Mouse (Mus musculus) liver, embryonic 15.5 days (tissue): ENCODE measurements around the gene 0610040J01Rik. TPM values are rescaled to one million over a fixed set of nuclear protein-coding genes. Genes with fewer than 3 reads are reported as not detected.
A peak's percentile ranks its signal among the peaks of the same experiment; 100 is the strongest.

ENCODE experiments used
- ATAC-seq: fragments of 200-750 bp; cut with Nextera tagmentation; 2 replicates; pipeline ENCODE4 v1.8.0; 2017; ENCODE audit warnings: moderate number of reproducible peaks, mild to moderate bottlenecking, moderate library complexity; ENCODE audit not compliant: insufficient read depth
- H3K27ac ChIP-seq: fragments of 300-500 bp; sonication (generic); replicated peaks from 2 replicates; pipeline ENCODE4 v1.5.1; 2015; ENCODE audit warnings: mild to moderate bottlenecking, inconsistent platforms
- H3K27me3 ChIP-seq: fragments of 300-500 bp; sonication (generic); 2 replicates; pipeline ENCODE4 v1.6.1; 2015; ENCODE audit warnings: mild to moderate bottlenecking, inconsistent platforms
- H3K36me3 ChIP-seq: fragments of 300-500 bp; sonication (generic); replicated peaks from 2 replicates; pipeline ENCODE4 v1.6.1; 2015; ENCODE audit warnings: moderate library complexity, mild to moderate bottlenecking, inconsistent platforms
- H3K4me1 ChIP-seq: fragments of 300-500 bp; sonication (generic); replicated peaks from 2 replicates; pipeline ENCODE4 v1.6.1; 2015; ENCODE audit warnings: inconsistent platforms
- H3K4me2 ChIP-seq: fragments of 300-500 bp; sonication (generic); 2 replicates; pipeline ENCODE4 v1.6.1; 2015; ENCODE audit warnings: moderate library complexity, mild to moderate bottlenecking, inconsistent platforms
- H3K4me3 ChIP-seq: fragments of 300-500 bp; sonication (generic); replicated peaks from 2 replicates; pipeline ENCODE4 v1.5.1; 2015; ENCODE audit warnings: mild to moderate bottlenecking, inconsistent platforms
- H3K9ac ChIP-seq: fragments of 300-500 bp; sonication (generic); 2 replicates; pipeline ENCODE4 v1.6.1; 2015; ENCODE audit warnings: moderate library complexity, mild to moderate bottlenecking, inconsistent platforms
- H3K9me3 ChIP-seq: fragments of 300-500 bp; sonication (generic); replicated peaks from 2 replicates; pipeline ENCODE4 v1.6.1; 2016; ENCODE audit warnings: inconsistent platforms
- WGBS: fragments of 180-500 bp; shearing (Covaris S2); methylation state at CpG from one replicate; pipeline ENCODE4 v1.1.7; 2015; ENCODE audit warnings: mixed read lengths; ENCODE audit not compliant: insufficient replicate concordance; 5-methylcytosine and 5-hydroxymethylcytosine counted together
- polyA plus RNA-seq: library from polyadenylated mRNA; unstranded; fragments of >200 nt; fragmentation: Nextera tagmentation; extraction: Ambion mirVana; gene quantifications from 2 replicates; pipeline ENCODE4 v1.2.1, GENCODE M21; 2015

0610040J01Rik gene
- polyA plus RNA-seq, result 20.4 and 24.6 TPM in 2 replicates

GRCm38 (mm10) chr5:63811819-63812508, at the start of gene 0610040J01Rik:
Gene 0610040J01Rik, plus strand, starts transcription at chr5:63812363.
- H3K4me3 ChIP-seq, result peak within 1 kb of the TSS; percentile 60
- H3K27ac ChIP-seq, result peak within 1 kb of the TSS; percentile 61
- H3K4me2 ChIP-seq, result peak within 1 kb of the TSS; percentile 76
- WGBS, result 2% methylated on average over 42 of the region's 42 CpGs
- ATAC-seq, result peak; percentile 91
- no peaks in the 10 kb centered on the region for H3K36me3 ChIP-seq
- 0 out of 2 replicates have a peak, but pooled peaks cover 3% of the 10 kb centered on the region for H3K4me1 ChIP-seq
- H3K9ac ChIP-seq, result peak within 1 kb of the TSS; percentile 58
- peaks cover 21% of the 10 kb centered on the region for H3K27me3 ChIP-seq
- no peaks in the 10 kb centered on the region for H3K9me3 ChIP-seq

GRCm38 (mm10) chr5:63765886-63766285, 46.3 kb upstream of the 0610040J01Rik start:
- no peaks in the 10 kb centered on the region for H3K9me3 ChIP-seq
- 81% methylated on average over 4 of the region's 4 CpGs for WGBS

GRCm38 (mm10) chr5:63766715-63767114, 45.4 kb upstream of the 0610040J01Rik start:
- Histone ChIP-seq H3K4me1 (no peaks in the 10 kb centered on the region), H3K9ac (no peak overlapping the region), H3K4me3 (no peak overlapping the region), H3K27me3 (no peaks in the 10 kb centered on the region), H3K36me3 (no peaks in the 10 kb centered on the region), H3K27ac (no peak overlapping the region), H3K4me2 (no peak overlapping the region), H3K9me3 (no peaks in the 10 kb centered on the region)
- WGBS, result 32% methylated on average over 6 of the region's 6 CpGs
- ATAC-seq, result no peak

More at GRCm38 (mm10) chr5:63765886-63766285, 46.3 kb upstream of the 0610040J01Rik start:
- H3K9ac ChIP-seq, result no peak overlapping the region
- no peak overlapping the region for H3K27ac ChIP-seq
- H3K4me1 ChIP-seq, result no peaks in the 10 kb centered on the region
- no peaks in the 10 kb centered on the region for H3K36me3 ChIP-seq
- no peak for ATAC-seq
- no peaks in the 10 kb centered on the region for H3K27me3 ChIP-seq
- no peak overlapping the region for H3K4me2 ChIP-seq
- H3K4me3 ChIP-seq, result no peak overlapping the region

GRCm38 (mm10) chr5:63767464-63767863, 44.7 kb upstream of the 0610040J01Rik start:
- no peak overlapping the region for H3K4me2 ChIP-seq
- H3K4me1 ChIP-seq, result no peaks in the 10 kb centered on the region
- no peak for ATAC-seq
- no peaks in the 10 kb centered on the region for H3K36me3 ChIP-seq
- no peaks in the 10 kb centered on the region for H3K9me3 ChIP-seq
- no peak overlapping the region for H3K9ac ChIP-seq
- no peak overlapping the region for H3K4me3 ChIP-seq
- 59% methylated on average over 8 of the region's 8 CpGs for WGBS
- no peak overlapping the region for H3K27ac ChIP-seq
- H3K27me3 ChIP-seq, result no peaks in the 10 kb centered on the region

- Histone ChIP-seq H3K9ac (no peak overlapping the region), H3K4me1 (no peaks in the 10 kb centered on the region), H3K36me3 (no peaks in the 10 kb centered on the region), H3K4me2 (no peak overlapping the region), H3K9me3 (no peaks in the 10 kb centered on the region), H3K4me3 (no peak overlapping the region), H3K27me3 (no peaks in the 10 kb centered on the region), H3K27ac (no peak overlapping the region)
- no peak for ATAC-seq
- WGBS, result 30% methylated on average over 4 of the region's 4 CpGs
These were observed 43.9 kb upstream of the 0610040J01Rik start for GRCm38 (mm10) chr5:63768220-63768619.

GRCm38 (mm10) chr5:63772971-63773370, 39.2 kb upstream of the 0610040J01Rik start:
- Histone ChIP-seq H3K36me3 (no peaks in the 10 kb centered on the region), H3K9me3 (no peaks in the 10 kb centered on the region), H3K4me2 (no peak overlapping the region), H3K27me3 (no peaks in the 10 kb centered on the region), H3K27ac (no peak overlapping the region), H3K9ac (no peak overlapping the region), H3K4me1 (no peaks in the 10 kb centered on the region), H3K4me3 (no peak overlapping the region)
- no peak for ATAC-seq
- WGBS, result 62% methylated on average over 2 of the region's 2 CpGs

- WGBS, result 44% methylated on average over 1 of the region's 1 CpGs
- no peak for ATAC-seq
- H3K4me3 ChIP-seq, result no peak overlapping the region
These were observed 38.6 kb upstream of the 0610040J01Rik start for GRCm38 (mm10) chr5:63773603-63774002.

GRCm38 (mm10) chr5:63788156-63788826, 23.9 kb upstream of the 0610040J01Rik start:
- 60% methylated on average over 10 of the region's 10 CpGs for WGBS
- Histone ChIP-seq H3K9ac (no peak overlapping the region), H3K4me2 (peak overlapping the region; percentile 23; the same call in 1 of the 2 replicates), H3K4me3 (no peak overlapping the region), H3K27me3 (no peaks in the 10 kb centered on the region), H3K4me1 (no peaks in the 10 kb centered on the region), H3K9me3 (no peaks in the 10 kb centered on the region), H3K27ac (0 out of 2 replicates have a peak overlapping the region, but pooled peaks have one; percentile 29), H3K36me3 (no peaks in the 10 kb centered on the region)
- peak; percentile 83 for ATAC-seq

More at GRCm38 (mm10) chr5:63773603-63774002, 38.6 kb upstream of the 0610040J01Rik start:
- H3K9me3 ChIP-seq, result no peaks in the 10 kb centered on the region
- H3K4me1 ChIP-seq, result no peaks in the 10 kb centered on the region
- H3K9ac ChIP-seq, result no peak overlapping the region
- no peaks in the 10 kb centered on the region for H3K27me3 ChIP-seq
- H3K36me3 ChIP-seq, result no peaks in the 10 kb centered on the region
- H3K27ac ChIP-seq, result no peak overlapping the region
- no peak overlapping the region for H3K4me2 ChIP-seq

GRCm38 (mm10) chr5:63812509-63812865, 324 bp downstream of the 0610040J01Rik start:
- peak overlapping the region; percentile 61 for H3K27ac ChIP-seq
- H3K4me1 ChIP-seq, result peaks cover 5% of the 10 kb centered on the region; the same call in 1 of the 2 replicates
- H3K9ac ChIP-seq, result peak overlapping the region; percentile 58
- H3K27me3 ChIP-seq, result peaks cover 21% of the 10 kb centered on the region
- H3K4me2 ChIP-seq, result peak overlapping the region; percentile 76
- peak; percentile 34 for ATAC-seq
- no peaks in the 10 kb centered on the region for H3K36me3 ChIP-seq
- WGBS, result under 1% methylated on average over 26 of the region's 26 CpGs
- H3K9me3 ChIP-seq, result no peaks in the 10 kb centered on the region
- peak overlapping the region; percentile 60 for H3K4me3 ChIP-seq

- no peak overlapping the region for H3K27ac ChIP-seq
- no peaks in the 10 kb centered on the region for H3K36me3 ChIP-seq
- no peak overlapping the region for H3K4me3 ChIP-seq
- H3K4me1 ChIP-seq, result peaks cover 20% of the 10 kb centered on the region
- no peak overlapping the region for H3K4me2 ChIP-seq
- no peak for ATAC-seq
- H3K9ac ChIP-seq, result no peak overlapping the region
- no peaks in the 10 kb centered on the region for H3K9me3 ChIP-seq
- WGBS, result 72% methylated on average over 7 of the region's 7 CpGs
- H3K27me3 ChIP-seq, result peaks cover 20% of the 10 kb centered on the region
These were observed 4.5 kb downstream of the 0610040J01Rik start for GRCm38 (mm10) chr5:63816643-63817042.

- WGBS, result 60% methylated on average over 5 of the region's 5 CpGs
- H3K27ac ChIP-seq, result no peak overlapping the region
These were observed 5.1 kb downstream of the 0610040J01Rik start for GRCm38 (mm10) chr5:63817270-63817669.

More at GRCm38 (mm10) chr5:63817270-63817669, 5.1 kb downstream of the 0610040J01Rik start:
- H3K36me3 ChIP-seq, result no peaks in the 10 kb centered on the region
- H3K4me1 ChIP-seq, result peaks cover 26% of the 10 kb centered on the region
- H3K9me3 ChIP-seq, result no peaks in the 10 kb centered on the region
- H3K4me3 ChIP-seq, result no peak overlapping the region
- ATAC-seq, result no peak
- no peak overlapping the region for H3K4me2 ChIP-seq
- no peak overlapping the region for H3K9ac ChIP-seq
- peaks cover 14% of the 10 kb centered on the region for H3K27me3 ChIP-seq
